Mouse (Mus musculus) ovary, adult 2 months (tissue): ENCODE data around the gene Iqgap1. TPM values are rescaled to one million over a fixed set of nuclear protein-coding genes. Genes with fewer than 3 reads are reported as not detected.

ENCODE experiments used
- polyA plus RNA-seq: library from polyadenylated mRNA; depleted of rRNA; stranded (reverse); fragments of >200 nt; gene quantifications from 2 replicates; pipeline ENCODE4 v1.2.3, GENCODE M21; 2012; rRNA removed

Gene Iqgap1
- polyA plus RNA-seq = 37.6 and 38.3 TPM in 2 replicates

GRCm38 (mm10) chr7:80825843-80826403 lies at the start of gene Iqgap1:
Iqgap1 (minus strand) TSS chr7:80825974.

DNA sequence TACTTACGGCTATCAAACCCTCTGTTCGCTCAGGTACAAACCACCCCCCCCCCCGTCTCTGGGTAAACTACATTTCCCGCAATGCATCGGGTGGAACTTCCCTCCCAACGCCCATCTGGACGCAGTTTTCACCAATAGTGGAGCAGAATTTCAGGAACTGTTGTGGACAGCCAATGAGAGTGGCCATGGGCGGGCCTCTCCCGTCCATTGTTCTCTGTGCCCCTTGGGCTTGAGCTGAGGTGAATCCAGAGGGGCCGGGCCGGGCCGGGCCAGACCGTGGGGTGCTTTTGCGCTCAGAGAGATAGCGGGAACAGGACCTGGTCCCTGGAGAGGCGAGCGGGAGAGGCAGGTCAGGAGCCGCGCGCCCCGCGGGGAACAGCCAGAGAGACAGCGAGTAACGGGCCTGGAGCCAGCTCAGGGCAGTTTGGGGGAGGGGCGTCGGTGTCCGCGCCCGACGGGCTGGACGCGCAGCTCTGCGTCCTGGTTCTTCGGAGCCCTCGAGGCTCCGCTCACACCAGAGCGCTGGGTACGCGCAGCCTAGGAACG lies 35.0 kb upstream of the Iqgap1 start, which contains the start of gene Zscan2:
Gene Zscan2 (plus strand): TSS at position 192 of the 546 bp plus-strand sequence.

GRCm38 (mm10) chr7:80688556-80689220 lies 137.1 kb downstream of the Iqgap1 start, which contains the start of gene Crtc3:
Crtc3 (minus strand) TSS chr7:80688877.

Other genes with a start within 250 kb of the Iqgap1 start
- 36.6 and 65.6 TPM in 2 replicates for gene Crtc3, start 137.1 kb downstream of the Iqgap1 start, polyA plus RNA-seq
- 12.0 and 12.9 TPM in 2 replicates for gene Zscan2, start 34.9 kb upstream of the Iqgap1 start, polyA plus RNA-seq
- 25.9 and 33.4 TPM in 2 replicates for gene Wdr73, start 75.3 kb upstream of the Iqgap1 start, polyA plus RNA-seq
- gene Nmb, start 79.1 kb upstream of the Iqgap1 start, polyA plus RNA-seq = 8.6 and 11.5 TPM in 2 replicates
- 51.6 and 65.4 TPM in 2 replicates for gene Sec11a, start 121.8 kb upstream of the Iqgap1 start, polyA plus RNA-seq
- gene Zfp592, start 167.7 kb upstream of the Iqgap1 start, polyA plus RNA-seq = 20.3 and 27.9 TPM in 2 replicates
- gene Alpk3, start 231.6 kb upstream of the Iqgap1 start, polyA plus RNA-seq = 1.6 and 1.9 TPM in 2 replicates